Mouse (Mus musculus) liver, adult 2 months (tissue): ENCODE data around the gene Ubac2.

Experiments
- CTCF ChIP-seq: fragments of 200-500 bp; IDR thresholded peaks from 2 replicates; pipeline ENCODE4 v1.5.1; 2011; ENCODE audit warnings: low read depth, low read length, control low read depth
- POLR2A ChIP-seq: fragments of 200-500 bp; IDR thresholded peaks from 2 replicates; pipeline ENCODE4 v1.6.1; 2011; ENCODE audit warnings: low read length, control low read depth; ENCODE audit not compliant: insufficient read depth; ENCODE audit errors: extremely low read depth

- TF ChIP-seq POLR2A (no peak), CTCF (no peak)
These were observed 75.7 kb downstream of the Ubac2 start for GRCm38 (mm10) chr14:121954129-121954528.
